Mouse (Mus musculus): ENCODE results near the gene Ifnl2. TPM values are rescaled to one million over a fixed set of nuclear protein-coding genes. Genes with fewer than 3 reads are reported as not detected.

Gene Ifnl2
- total RNA-seq, 1 experiment = not detected

GRCm38 (mm10) chr7:28546649-28547048 is 36.4 kb upstream of the Ifnl2 start:
- Histone ChIP-seq H3K9ac (ENCODE audit: insufficient read depth, low read depth, low read length, poor library complexity, severe bottlenecking) (no peak overlapping the region), H3K4me3 (ENCODE audit: insufficient read depth in 1 of 2, low read depth in 1 of 2, low read length in 2 of 2, poor library complexity in 1 of 2, severe bottlenecking in 1 of 2) (peak overlapping the region; percentile 63 to 64), H3K4me1 (ENCODE audit: control insufficient read depth in 2 of 2, insufficient read depth in 2 of 2, low read length in 2 of 2, poor library complexity in 1 of 2) (peaks cover 2 to 20% of the 10 kb centered on the region in 2 experiments; a peak in 2 of 4 replicates), H3K27ac (ENCODE audit: insufficient read depth, low read depth, low read length, poor library complexity, severe bottlenecking) (no peak overlapping the region), H3K36me3 (ENCODE audit: control insufficient read depth, insufficient read depth, low read length, poor library complexity, severe bottlenecking) (no peaks in the 10 kb centered on the region), H3K9me3 (ENCODE audit: control insufficient read depth, insufficient read depth, low read depth, low read length) (no peaks in the 10 kb centered on the region)
- TF ChIP-seq HCFC1 (IDR thresholded peaks at IDR 0.05; ENCODE audit: borderline replicate concordance, insufficient read depth, low read length) (no peak), MAFK (IDR thresholded peaks at IDR 0.05; ENCODE audit: insufficient read depth, low read depth, low read length) (no peak), ZC3H11A (IDR thresholded peaks at IDR 0.05; ENCODE audit: borderline replicate concordance, low read depth, low read length) (no peak), CHD2 (IDR thresholded peaks at IDR 0.05; ENCODE audit: low read depth, low read length) (no peak), ZNF384 (IDR thresholded peaks at IDR 0.05; ENCODE audit: low read depth, low read length) (no peak)
- DNase-seq (ENCODE audit: low read depth, low spot score) = no peak
- in situ Hi-C loops (cut with MboI; ENCODE audit: low sequenced_read_pairs in 2 of 2, unreplicated experiment in 2 of 2) = no loop called here

- no peak for DNase-seq (ENCODE audit: low read depth, low spot score)
- no peaks in the 10 kb centered on the region for H3K9me3 ChIP-seq (ENCODE audit: control insufficient read depth, insufficient read depth, low read depth, low read length)
- H3K4me3 ChIP-seq (ENCODE audit: insufficient read depth in 1 of 2, low read depth in 1 of 2, low read length in 2 of 2, poor library complexity in 1 of 2, severe bottlenecking in 1 of 2) = no peak overlapping the region
- no peak for TF ChIP-seq ZC3H11A (IDR thresholded peaks at IDR 0.05; ENCODE audit: borderline replicate concordance, low read depth, low read length)
- no peak for TF ChIP-seq CHD2 (IDR thresholded peaks at IDR 0.05; ENCODE audit: low read depth, low read length)
- TF ChIP-seq ZNF384 (IDR thresholded peaks at IDR 0.05; ENCODE audit: low read depth, low read length) = no peak
- TF ChIP-seq HCFC1 (IDR thresholded peaks at IDR 0.05; ENCODE audit: borderline replicate concordance, insufficient read depth, low read length) = no peak
- TF ChIP-seq MAFK (IDR thresholded peaks at IDR 0.05; ENCODE audit: insufficient read depth, low read depth, low read length) = no peak
- peaks cover 2 to 20% of the 10 kb centered on the region in 2 experiments; a peak in 2 of 4 replicates for H3K4me1 ChIP-seq (ENCODE audit: control insufficient read depth in 2 of 2, insufficient read depth in 2 of 2, low read length in 2 of 2, poor library complexity in 1 of 2)
- H3K36me3 ChIP-seq (ENCODE audit: control insufficient read depth, insufficient read depth, low read length, poor library complexity, severe bottlenecking) = no peaks in the 10 kb centered on the region
- no peak overlapping the region for H3K9ac ChIP-seq (ENCODE audit: insufficient read depth, low read depth, low read length, poor library complexity, severe bottlenecking)
- H3K27ac ChIP-seq (ENCODE audit: insufficient read depth, low read depth, low read length, poor library complexity, severe bottlenecking) = no peak overlapping the region
- in situ Hi-C loops (cut with MboI; ENCODE audit: low sequenced_read_pairs in 2 of 2, unreplicated experiment in 2 of 2) = no loop called here
These were observed 35.6 kb upstream of the Ifnl2 start for GRCm38 (mm10) chr7:28545891-28546210.

DNA sequence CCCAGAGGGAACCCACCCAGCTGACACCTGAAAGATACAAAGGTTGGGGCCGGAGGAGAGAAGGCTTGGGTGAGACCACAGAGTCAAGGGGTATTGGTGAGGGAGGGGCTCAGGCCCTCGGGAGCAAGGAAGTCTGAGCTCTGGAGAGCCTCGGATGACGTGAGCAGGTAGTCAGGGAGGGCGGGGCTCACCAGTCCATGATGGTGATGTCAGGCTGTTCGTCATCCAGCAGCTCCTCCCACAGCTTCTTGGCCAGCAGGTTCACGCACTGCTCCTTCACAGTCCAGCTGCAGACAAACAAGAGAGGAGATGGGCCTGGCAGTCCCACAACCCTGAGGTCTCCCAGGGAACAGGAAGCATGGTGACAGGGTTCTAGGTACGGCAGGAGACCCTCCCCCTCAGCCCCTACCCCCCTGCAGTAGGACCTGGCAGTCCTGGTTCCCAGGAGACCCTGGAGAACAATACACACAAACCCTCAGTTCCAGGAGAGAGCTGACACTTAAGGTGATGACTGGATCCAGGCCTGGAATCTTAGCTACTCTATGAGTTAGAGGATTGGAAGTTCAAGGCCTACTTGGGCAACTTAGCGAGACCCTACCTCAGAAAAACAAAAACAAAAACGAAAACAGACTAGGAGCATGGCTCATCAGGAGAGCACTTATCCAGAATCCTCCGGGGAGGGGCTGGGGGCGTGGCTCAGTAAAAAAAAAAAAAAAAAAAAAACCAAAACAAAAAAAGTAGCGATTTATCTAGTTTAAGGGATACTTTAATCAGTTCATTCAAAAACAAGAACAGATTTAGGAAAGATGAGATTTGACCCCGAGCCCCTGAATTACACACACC is 35.0 kb upstream of the Ifnl2 start:
- TF ChIP-seq ZNF384 (IDR thresholded peaks at IDR 0.05; ENCODE audit: low read depth, low read length) = peak; percentile 91
- TF ChIP-seq MAFK (IDR thresholded peaks at IDR 0.05; ENCODE audit: insufficient read depth, low read depth, low read length) = no peak
- no peak for TF ChIP-seq ZC3H11A (IDR thresholded peaks at IDR 0.05; ENCODE audit: borderline replicate concordance, low read depth, low read length)
- no peak for TF ChIP-seq HCFC1 (IDR thresholded peaks at IDR 0.05; ENCODE audit: borderline replicate concordance, insufficient read depth, low read length)
- no peak for TF ChIP-seq CHD2 (IDR thresholded peaks at IDR 0.05; ENCODE audit: low read depth, low read length)
- H3K4me1 ChIP-seq (ENCODE audit: control insufficient read depth in 2 of 2, insufficient read depth in 2 of 2, low read length in 2 of 2, poor library complexity in 1 of 2) = peaks cover 2 to 20% of the 10 kb centered on the region in 2 experiments; a peak in 2 of 4 replicates
- in situ Hi-C loops (cut with MboI; ENCODE audit: low sequenced_read_pairs in 2 of 2, unreplicated experiment in 2 of 2) = no loop called here
- no peaks in the 10 kb centered on the region for H3K36me3 ChIP-seq (ENCODE audit: control insufficient read depth, insufficient read depth, low read length, poor library complexity, severe bottlenecking)
- no peak overlapping the region for H3K27ac ChIP-seq (ENCODE audit: insufficient read depth, low read depth, low read length, poor library complexity, severe bottlenecking)
- H3K9me3 ChIP-seq (ENCODE audit: control insufficient read depth, insufficient read depth, low read depth, low read length) = no peaks in the 10 kb centered on the region
- H3K4me3 ChIP-seq (ENCODE audit: insufficient read depth in 1 of 2, low read depth in 1 of 2, low read length in 2 of 2, poor library complexity in 1 of 2, severe bottlenecking in 1 of 2) = no peak overlapping the region
- no peak overlapping the region for H3K9ac ChIP-seq (ENCODE audit: insufficient read depth, low read depth, low read length, poor library complexity, severe bottlenecking)
- DNase-seq (ENCODE audit: low read depth, low spot score) = peak; percentile 38

GRCm38 (mm10) chr7:28544051-28544601 is 33.9 kb upstream of the Ifnl2 start:
- Histone ChIP-seq H3K27ac (ENCODE audit: insufficient read depth, low read depth, low read length, poor library complexity, severe bottlenecking) (no peak overlapping the region), H3K9me3 (ENCODE audit: control insufficient read depth, insufficient read depth, low read depth, low read length) (no peaks in the 10 kb centered on the region), H3K36me3 (ENCODE audit: control insufficient read depth, insufficient read depth, low read length, poor library complexity, severe bottlenecking) (no peaks in the 10 kb centered on the region), H3K4me3 (ENCODE audit: insufficient read depth in 1 of 2, low read depth in 1 of 2, low read length in 2 of 2, poor library complexity in 1 of 2, severe bottlenecking in 1 of 2) (peak overlapping the region; percentile 35 to 48; a peak in 3 of 4 replicates), H3K9ac (ENCODE audit: insufficient read depth, low read depth, low read length, poor library complexity, severe bottlenecking) (peak overlapping the region; percentile 10; the same call in 1 of the 2 replicates), H3K4me1 (ENCODE audit: control insufficient read depth in 2 of 2, insufficient read depth in 2 of 2, low read length in 2 of 2, poor library complexity in 1 of 2) (peaks cover 2 to 20% of the 10 kb centered on the region in 2 experiments; a peak in 2 of 4 replicates)
- in situ Hi-C loops (cut with MboI; ENCODE audit: low sequenced_read_pairs in 2 of 2, unreplicated experiment in 2 of 2) = no loop called here
- DNase-seq (ENCODE audit: low read depth, low spot score) = no peak
- no peak for TF ChIP-seq HCFC1 (IDR thresholded peaks at IDR 0.05; ENCODE audit: borderline replicate concordance, insufficient read depth, low read length)
- TF ChIP-seq ZNF384 (IDR thresholded peaks at IDR 0.05; ENCODE audit: low read depth, low read length) = no peak
- TF ChIP-seq MAFK (IDR thresholded peaks at IDR 0.05; ENCODE audit: insufficient read depth, low read depth, low read length) = no peak
- TF ChIP-seq CHD2 (IDR thresholded peaks at IDR 0.05; ENCODE audit: low read depth, low read length) = no peak
- TF ChIP-seq ZC3H11A (IDR thresholded peaks at IDR 0.05; ENCODE audit: borderline replicate concordance, low read depth, low read length) = no peak

All from ES-E14 (cell line).